Mouse (Mus musculus) small intestine, adult 2 months (tissue): Measurements from ENCODE around the gene Slc6a18.
A peak's percentile ranks its signal among the peaks of the same experiment; 100 is the strongest.

Experiments used
- CTCF ChIP-seq: fragments of 200-500 bp; IDR thresholded peaks from 2 replicates; pipeline ENCODE4 v1.5.1; 2012; ENCODE audit warnings: low read depth, mild to moderate bottlenecking, control low read depth, inconsistent platforms, low read length, moderate library complexity, mixed read lengths; ENCODE audit not compliant: insufficient replicate concordance, insufficient read length; ENCODE audit errors: extremely low read depth
- POLR2A ChIP-seq: fragments of 200-500 bp; IDR thresholded peaks from 2 replicates; pipeline ENCODE4 v1.6.1; 2012; ENCODE audit warnings: low read depth, mild to moderate bottlenecking, control low read depth, inconsistent platforms, low read length, moderate library complexity

- TF ChIP-seq CTCF = peak; percentile 43; the same call in 1 of the 2 replicates
- TF ChIP-seq POLR2A = peak; percentile 19; the same call in 1 of the 2 replicates
Observed at GRCm38 (mm10) chr13:73626745-73627549, 50.9 kb downstream of the Slc6a18 start, which contains the start of gene Tert.
